Mouse (Mus musculus): ENCODE results near the gene Ddx47. TPM values are rescaled to one million over a fixed set of nuclear protein-coding genes. Genes with fewer than 3 reads are reported as not detected.

Gene Ddx47
- total and polyA plus RNA-seq, 2 experiments from 2014 or later, result 41.9 to 60.0 TPM

- no peak for TF ChIP-seq CTCF (IDR thresholded peaks at IDR 0.05; ENCODE audit: low read depth)
- Histone ChIP-seq H3K4me2 (ENCODE audit: low read depth) (no peak overlapping the region), H3K4me1 (ENCODE audit: insufficient read depth) (no peaks in the 10 kb centered on the region), H3K27ac (ENCODE audit: low read depth, low read length) (no peak overlapping the region), H3K4me3 (ENCODE audit: low read depth, low read length) (no peak overlapping the region), H3K9ac (no peak overlapping the region), H3K27me3 (ENCODE audit: insufficient read depth, low read length) (no peaks in the 10 kb centered on the region), H3K36me3 (ENCODE audit: insufficient read depth) (peaks cover 54% of the 10 kb centered on the region), H3K9me3 (ENCODE audit: low read length) (no peaks in the 10 kb centered on the region)
- WGBS, result 97% methylated on average over 1 of the region's 1 CpGs
- DNase-seq (no peak), ATAC-seq (no peak)
Observed at GRCm38 (mm10) chr6:135024781-135025420, 13.5 kb downstream of the Ddx47 start.

DNA sequence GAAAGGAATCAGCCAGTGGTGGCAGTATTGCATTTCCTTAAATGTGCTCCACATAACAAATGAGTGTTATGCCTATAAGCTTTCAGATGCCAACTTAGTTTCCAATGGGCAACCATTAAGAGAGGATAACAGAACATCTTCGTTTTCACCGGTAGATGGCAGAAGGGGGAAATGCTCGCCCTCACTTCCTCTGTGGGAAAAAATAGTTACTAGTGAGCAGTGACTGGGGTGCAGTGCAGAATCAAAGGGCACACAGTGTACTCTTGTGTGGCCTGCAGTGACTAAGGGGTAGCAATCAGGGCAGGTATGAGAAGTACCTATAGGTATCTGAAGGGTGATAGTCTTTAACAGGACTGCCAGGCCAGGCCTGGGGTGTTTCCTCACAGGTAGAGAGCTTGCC, 14.8 kb downstream of the Ddx47 start:
- no peak overlapping the region for H3K9ac ChIP-seq
- peaks cover 40% of the 10 kb centered on the region for H3K36me3 ChIP-seq (ENCODE audit: insufficient read depth)
- ATAC-seq (peak; percentile 86), DNase-seq (peak; percentile 64)
- H3K27me3 ChIP-seq (ENCODE audit: insufficient read depth, low read length), result no peaks in the 10 kb centered on the region
- H3K4me1 ChIP-seq (ENCODE audit: insufficient read depth), result no peaks in the 10 kb centered on the region
- H3K4me2 ChIP-seq (ENCODE audit: low read depth), result no peak overlapping the region
- H3K4me3 ChIP-seq (ENCODE audit: low read depth, low read length), result no peak overlapping the region
- peak; percentile 75 for TF ChIP-seq CTCF (IDR thresholded peaks at IDR 0.05; ENCODE audit: low read depth)
- WGBS, result 6% methylated on average over 3 of the region's 3 CpGs
- H3K27ac ChIP-seq (ENCODE audit: low read depth, low read length), result no peak overlapping the region
- no peaks in the 10 kb centered on the region for H3K9me3 ChIP-seq (ENCODE audit: low read length)

DNA sequence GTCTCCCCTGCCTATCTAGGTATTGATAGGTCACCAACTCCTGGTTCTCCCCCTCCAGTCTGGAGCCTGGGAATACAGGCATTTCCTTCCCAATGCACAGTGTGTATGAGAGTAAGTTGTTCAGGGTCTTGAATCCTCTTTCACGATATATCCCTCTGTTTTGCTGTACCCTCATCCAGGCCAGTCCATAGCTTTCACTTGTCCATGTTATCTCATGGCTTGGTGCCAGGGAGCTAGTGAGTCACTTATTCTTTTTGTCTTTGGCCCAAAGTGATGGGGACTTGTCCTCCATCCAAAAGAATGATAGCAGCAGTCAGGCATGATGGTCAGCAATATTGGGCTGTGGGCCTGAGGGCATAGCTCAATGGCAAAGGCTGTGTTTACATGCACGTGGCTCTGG, 15.3 kb downstream of the Ddx47 start:
- 88% methylated on average over 2 of the region's 2 CpGs for WGBS
- H3K4me2 ChIP-seq (ENCODE audit: low read depth), result no peak overlapping the region

GRCm38 (mm10) chr6:135029246-135029645, 17.8 kb downstream of the Ddx47 start:
- WGBS, result 85% methylated on average over 4 of the region's 4 CpGs
- Histone ChIP-seq H3K9ac (no peak overlapping the region), H3K36me3 (ENCODE audit: insufficient read depth) (peaks cover 10% of the 10 kb centered on the region; the same call in 1 of the 2 replicates), H3K4me2 (ENCODE audit: low read depth) (no peak overlapping the region), H3K27ac (ENCODE audit: low read depth, low read length) (no peak overlapping the region), H3K27me3 (ENCODE audit: insufficient read depth, low read length) (no peaks in the 10 kb centered on the region), H3K4me3 (ENCODE audit: low read depth, low read length) (no peak overlapping the region), H3K4me1 (ENCODE audit: insufficient read depth) (no peaks in the 10 kb centered on the region), H3K9me3 (ENCODE audit: low read length) (no peaks in the 10 kb centered on the region)
- ATAC-seq, result no peak
- DNase-seq, result no peak
- TF ChIP-seq CTCF (IDR thresholded peaks at IDR 0.05; ENCODE audit: low read depth), result no peak

More for the DNA sequence above, 15.3 kb downstream of the Ddx47 start:
- TF ChIP-seq CTCF (IDR thresholded peaks at IDR 0.05; ENCODE audit: low read depth), result no peak
- Histone ChIP-seq H3K36me3 (ENCODE audit: insufficient read depth) (peaks cover 35% of the 10 kb centered on the region), H3K27me3 (ENCODE audit: insufficient read depth, low read length) (no peaks in the 10 kb centered on the region), H3K9ac (no peak overlapping the region), H3K27ac (ENCODE audit: low read depth, low read length) (no peak overlapping the region), H3K4me3 (ENCODE audit: low read depth, low read length) (no peak overlapping the region), H3K9me3 (ENCODE audit: low read length) (no peaks in the 10 kb centered on the region), H3K4me1 (ENCODE audit: insufficient read depth) (no peaks in the 10 kb centered on the region)
- DNase-seq, result no peak
- ATAC-seq, result no peak

- no peak for TF ChIP-seq CTCF (IDR thresholded peaks at IDR 0.05; ENCODE audit: low read depth)
- 0 out of 2 replicates have a peak, but pooled peaks cover 7% of the 10 kb centered on the region for H3K4me1 ChIP-seq (ENCODE audit: insufficient read depth)
- H3K27me3 ChIP-seq (ENCODE audit: insufficient read depth, low read length), result no peaks in the 10 kb centered on the region
- H3K27ac ChIP-seq (ENCODE audit: low read depth, low read length), result no peak overlapping the region
- no peak for DNase-seq
- H3K4me3 ChIP-seq (ENCODE audit: low read depth, low read length), result no peak overlapping the region
- H3K4me2 ChIP-seq (ENCODE audit: low read depth), result no peak overlapping the region
- H3K36me3 ChIP-seq (ENCODE audit: insufficient read depth), result no peaks in the 10 kb centered on the region
- no peak for ATAC-seq
- no peak overlapping the region for H3K9ac ChIP-seq
- WGBS, result 30% methylated on average over 3 of the region's 3 CpGs
- no peaks in the 10 kb centered on the region for H3K9me3 ChIP-seq (ENCODE audit: low read length)
Observed at GRCm38 (mm10) chr6:135038674-135039073, 27.3 kb downstream of the Ddx47 start.

- no peaks in the 10 kb centered on the region for H3K36me3 ChIP-seq (ENCODE audit: insufficient read depth)
- ATAC-seq (peak; percentile 43), DNase-seq (peak; percentile 7)
- no peak for TF ChIP-seq CTCF (IDR thresholded peaks at IDR 0.05; ENCODE audit: low read depth)
- H3K4me2 ChIP-seq (ENCODE audit: low read depth), result peak overlapping the region; percentile 44
- H3K4me1 ChIP-seq (ENCODE audit: insufficient read depth), result 0 out of 2 replicates have a peak, but pooled peaks cover 7% of the 10 kb centered on the region
- no peaks in the 10 kb centered on the region for H3K27me3 ChIP-seq (ENCODE audit: insufficient read depth, low read length)
- H3K4me3 ChIP-seq (ENCODE audit: low read depth, low read length), result peak overlapping the region; percentile 14; the same call in 1 of the 2 replicates
- no peaks in the 10 kb centered on the region for H3K9me3 ChIP-seq (ENCODE audit: low read length)
- WGBS, result 6% methylated on average over 21 of the region's 21 CpGs
- H3K27ac ChIP-seq (ENCODE audit: low read depth, low read length), result no peak overlapping the region
- H3K9ac ChIP-seq, result peak overlapping the region; percentile 22; the same call in 1 of the 2 replicates
Observed at GRCm38 (mm10) chr6:135040275-135040871, 29.0 kb downstream of the Ddx47 start.

GRCm38 (mm10) chr6:135041930-135042329, 30.5 kb downstream of the Ddx47 start:
- H3K27ac ChIP-seq (ENCODE audit: low read depth, low read length), result no peak overlapping the region
- no peaks in the 10 kb centered on the region for H3K9me3 ChIP-seq (ENCODE audit: low read length)

More at GRCm38 (mm10) chr6:135041930-135042329, 30.5 kb downstream of the Ddx47 start:
- no peak overlapping the region for H3K9ac ChIP-seq
- 42% methylated on average over 3 of the region's 3 CpGs for WGBS
- no peak overlapping the region for H3K4me2 ChIP-seq (ENCODE audit: low read depth)
- DNase-seq (no peak), ATAC-seq (no peak)
- H3K4me1 ChIP-seq (ENCODE audit: insufficient read depth), result 0 out of 2 replicates have a peak, but pooled peaks cover 7% of the 10 kb centered on the region
- no peak overlapping the region for H3K4me3 ChIP-seq (ENCODE audit: low read depth, low read length)
- TF ChIP-seq CTCF (IDR thresholded peaks at IDR 0.05; ENCODE audit: low read depth), result no peak
- no peaks in the 10 kb centered on the region for H3K27me3 ChIP-seq (ENCODE audit: insufficient read depth, low read length)
- no peaks in the 10 kb centered on the region for H3K36me3 ChIP-seq (ENCODE audit: insufficient read depth)

Measured in forebrain, postnatal 0 days (tissue).